Mouse (Mus musculus): ENCODE data around the gene Yeats4. TPM values are rescaled to one million over a fixed set of nuclear protein-coding genes. Genes with fewer than 3 reads are reported as not detected.
"Not testable (repeated sequence)": the region's sequence is repeated elsewhere in the genome, so short reads cannot be mapped to it uniquely, and the experiment has no call there.

Gene Yeats4
- 44.3 and 44.6 TPM in 2 replicates for total RNA-seq (2021)
- long read RNA-seq, experiment 1, transcript Yeats4-201 (7 exons, 1,327 nt), result major isoform, 51 of 52 reads
- long read RNA-seq, experiment 1, partial matches to known transcripts, result 0 of 52 reads
- long read RNA-seq, experiment 1, other reads (novel, unspliced or antisense), result 0 of 52 reads
- long read RNA-seq, experiment 2, transcript Yeats4-201 (7 exons, 1,327 nt), result major isoform, 17 of 21 reads
- long read RNA-seq, experiment 2, partial matches to known transcripts, result 2 of 21 reads
- long read RNA-seq, experiment 2, other reads (novel, unspliced or antisense), result 2 of 21 reads

DNA sequence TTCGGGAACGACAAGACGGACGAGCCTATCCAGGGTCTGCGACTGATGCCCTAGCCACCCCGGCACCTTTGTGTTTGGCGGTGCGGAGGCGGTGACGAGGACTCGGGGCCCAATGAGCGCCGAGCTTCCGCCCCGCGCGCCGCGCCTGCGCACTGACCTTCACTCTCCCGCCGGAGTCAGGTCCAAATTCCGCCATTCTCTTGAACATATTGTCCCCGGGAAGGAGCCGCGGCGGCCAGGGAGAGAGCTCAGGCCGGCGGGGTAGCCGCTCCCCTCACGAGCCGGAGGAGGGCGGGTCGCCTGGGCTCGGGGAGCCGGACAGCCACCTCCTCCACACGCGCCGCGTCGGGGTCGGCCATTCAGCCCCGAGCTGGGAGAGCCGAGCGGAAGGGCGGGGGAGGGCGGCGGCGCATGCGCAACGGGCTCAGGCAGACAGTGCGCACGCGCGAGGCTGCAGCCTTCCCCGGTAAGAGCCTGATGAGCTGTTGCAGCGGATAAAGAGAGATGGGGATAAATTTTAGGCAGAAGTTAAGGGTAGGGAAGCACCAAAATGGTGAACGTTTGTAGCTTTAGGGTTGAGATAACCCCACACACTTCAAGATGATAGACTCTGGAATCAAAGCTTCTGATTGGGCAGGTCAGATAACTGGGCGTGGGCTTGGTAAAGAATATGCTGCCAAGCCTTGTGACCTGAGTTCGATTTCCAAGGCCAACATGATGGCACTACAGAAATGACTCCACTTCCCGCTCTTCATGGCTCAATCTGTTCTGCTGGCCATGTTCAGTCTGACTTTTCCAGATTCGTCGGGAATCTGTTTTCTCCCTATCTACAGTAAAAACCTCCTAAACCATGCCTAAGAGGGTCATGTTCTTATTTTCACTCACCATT lies at the start of gene Yeats4:
Gene Yeats4 (minus strand): TSS at position 406 of the 889 bp plus-strand sequence.
- peak; percentile 96 for DNase-seq

DNA sequence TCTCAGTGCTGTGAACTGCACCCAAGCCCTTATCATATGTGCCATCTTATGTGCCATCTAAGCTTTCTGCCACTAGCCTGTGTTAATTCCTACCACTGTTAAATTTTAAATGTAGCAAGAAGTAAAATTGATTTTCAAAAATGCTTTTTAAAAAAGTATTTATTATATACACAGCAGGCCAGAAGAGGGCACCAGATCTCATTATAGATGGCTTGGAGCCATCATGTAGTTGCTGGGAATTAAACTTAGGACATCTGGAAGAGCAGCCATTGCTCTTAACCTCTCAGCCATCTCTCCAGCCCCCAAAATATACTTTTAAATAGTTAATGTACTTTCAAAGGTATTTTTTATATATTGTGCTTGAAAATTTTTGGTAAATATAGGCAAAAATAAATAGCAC lies 47.7 kb upstream of the Yeats4 start:
- no peak for DNase-seq

- DNase-seq, result no peak
Measured at GRCm38 (mm10) chr10:117259870-117260269, 35.6 kb upstream of the Yeats4 start.

- no peak for DNase-seq
Measured at GRCm38 (mm10) chr10:117238603-117239002, 14.3 kb upstream of the Yeats4 start, which contains the start of gene 9530003J23Rik. 9530003J23Rik (minus strand) TSS chr10:117238703.

- DNase-seq, result no peak
Measured at GRCm38 (mm10) chr10:117235866-117236265, 11.6 kb upstream of the Yeats4 start.

GRCm38 (mm10) chr10:117234825-117235224 lies 10.5 kb upstream of the Yeats4 start:
- DNase-seq, result peak; percentile 51

GRCm38 (mm10) chr10:117229826-117230225 lies 5.5 kb upstream of the Yeats4 start:
- no peak for DNase-seq

DNA sequence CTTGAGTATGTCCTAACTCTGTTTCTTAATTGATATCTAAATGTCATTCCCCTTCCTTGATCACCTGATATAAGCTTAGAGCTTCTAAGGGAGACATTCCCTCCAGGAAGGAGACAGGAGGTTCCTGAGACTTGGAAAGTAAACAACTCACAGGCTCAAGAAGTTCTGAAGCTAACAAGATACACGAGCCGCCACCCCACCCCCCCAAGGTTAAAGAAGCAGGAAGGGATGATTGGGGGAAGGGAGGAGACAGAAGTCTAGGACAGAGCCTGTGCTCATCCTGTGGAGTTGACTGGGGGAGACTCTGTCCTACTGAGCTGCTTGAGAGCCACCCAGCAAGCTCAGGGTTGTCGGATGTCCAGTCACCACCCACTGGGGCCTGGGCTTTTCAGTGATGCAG lies 1.7 kb upstream of the Yeats4 start:
- no peak for DNase-seq

DNA sequence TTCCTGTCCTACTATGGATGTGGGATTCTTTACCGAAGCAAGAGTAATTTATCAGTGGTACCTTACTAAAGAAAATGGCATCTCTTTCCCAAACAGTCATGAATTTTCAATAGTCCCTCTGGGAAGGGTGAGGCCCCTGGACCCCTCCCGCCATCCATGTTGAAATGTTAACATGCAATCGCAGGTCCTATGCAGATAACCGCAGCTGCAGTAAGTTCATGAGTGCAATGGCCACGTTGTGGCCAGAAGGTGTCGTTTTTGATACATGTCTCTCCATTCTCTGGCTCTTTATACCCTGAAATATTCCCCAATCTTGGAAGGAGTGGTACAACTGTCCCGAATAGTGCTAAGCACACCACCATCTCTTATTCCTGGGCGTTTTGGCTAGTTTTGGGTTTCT lies 787 bp upstream of the Yeats4 start:
- DNase-seq, result no peak

DNA sequence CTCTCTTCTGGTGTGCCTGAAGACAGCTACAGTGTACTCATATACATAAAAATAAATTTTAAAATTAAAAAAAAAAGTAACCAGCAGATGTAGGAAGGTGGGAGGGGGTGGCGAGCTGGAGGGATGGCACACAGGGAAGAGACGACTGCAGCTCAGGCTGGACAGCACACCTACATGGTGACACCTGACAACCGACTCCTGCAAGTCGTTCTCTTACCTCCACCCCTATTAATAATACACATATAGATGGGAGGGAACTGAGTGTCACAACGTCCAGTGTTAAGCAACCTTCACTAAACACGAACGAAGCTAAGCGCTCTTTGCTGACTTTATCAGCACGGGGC lies 577 bp downstream of the Yeats4 start:
- no peak for DNase-seq

GRCm38 (mm10) chr10:117222821-117223220 lies 1.5 kb downstream of the Yeats4 start:
- DNase-seq, result no peak

GRCm38 (mm10) chr10:117218351-117218750 lies 6.0 kb downstream of the Yeats4 start:
- DNase-seq, result no peak

GRCm38 (mm10) chr10:117217246-117217840 lies 7.0 kb downstream of the Yeats4 start:
- peak; percentile 71 for DNase-seq

DNA sequence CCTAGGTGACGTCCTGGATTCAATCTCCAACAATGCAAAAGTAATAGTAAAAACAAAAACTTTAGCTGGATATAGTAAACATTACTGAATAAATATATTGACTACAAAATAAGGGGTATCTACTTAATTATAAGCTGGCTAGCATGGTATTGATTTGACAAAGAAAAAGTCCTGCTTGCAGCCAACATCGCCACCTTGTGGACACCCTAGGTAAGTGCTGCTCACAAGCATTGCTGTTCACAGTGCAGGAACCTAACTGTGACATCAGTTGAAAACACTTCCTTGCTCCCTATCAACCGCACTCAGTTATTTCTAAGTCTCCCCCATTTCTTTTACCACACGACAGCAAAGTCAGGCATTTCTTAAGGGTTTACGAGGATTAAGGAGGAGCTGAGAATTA lies 7.5 kb downstream of the Yeats4 start:
- peak; percentile 69 for DNase-seq

GRCm38 (mm10) chr10:117216132-117216495 lies 8.2 kb downstream of the Yeats4 start:
- DNase-seq, result no peak

DNA sequence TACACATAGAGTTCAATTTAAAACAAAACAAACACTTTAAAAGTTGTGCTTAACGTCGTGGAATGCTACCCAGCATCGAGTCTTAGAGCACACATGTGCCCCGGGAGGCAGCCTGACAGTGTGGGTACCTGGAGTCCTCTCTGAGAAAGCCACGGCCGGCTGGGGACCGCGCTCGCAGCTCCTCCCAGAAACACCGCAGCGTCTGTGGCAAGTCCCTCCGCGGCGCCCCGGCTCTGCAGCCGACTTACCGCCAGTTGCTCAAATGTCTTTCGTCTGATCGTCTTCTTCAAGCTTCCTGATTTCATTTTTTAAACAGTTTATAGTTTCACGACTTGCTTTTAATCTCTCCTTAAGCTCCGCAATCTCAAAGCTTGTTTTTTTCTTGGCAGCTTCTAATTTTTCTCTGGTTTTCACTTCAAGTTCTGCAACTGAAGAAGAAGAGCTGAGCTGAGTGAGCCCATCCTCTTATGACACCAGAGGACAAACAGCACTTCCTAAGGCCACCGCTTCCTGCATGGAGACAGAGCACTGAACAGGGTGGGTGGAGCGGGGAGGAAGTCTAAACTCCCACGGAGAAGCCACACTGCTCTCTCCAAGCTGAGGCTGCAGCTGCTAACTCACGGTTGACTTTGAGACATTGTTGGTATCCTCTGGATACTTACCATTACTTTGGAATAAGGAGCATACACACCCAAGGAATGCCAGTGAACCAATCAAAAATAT lies 8.7 kb downstream of the Yeats4 start:
- no peak for DNase-seq

DNA sequence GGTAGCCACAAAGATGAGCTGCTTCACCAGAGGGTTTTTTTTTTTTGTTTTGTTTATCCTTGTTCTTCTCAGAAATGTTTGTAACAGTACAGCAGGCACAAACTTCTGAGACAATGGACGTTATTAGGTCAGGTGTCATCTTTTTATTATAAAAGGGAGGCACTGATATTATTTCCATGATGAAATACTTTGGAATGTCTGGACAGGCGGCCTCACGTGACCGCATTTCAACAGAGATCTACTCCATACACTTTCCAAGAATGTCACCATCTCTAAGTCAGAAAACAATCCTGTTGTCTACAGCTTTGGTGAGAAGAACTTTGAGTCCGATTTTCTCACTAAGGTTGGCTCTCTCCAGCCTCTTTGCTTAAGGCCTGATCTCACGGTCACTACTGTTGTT lies 13.3 kb downstream of the Yeats4 start:
- no peak for DNase-seq

DNA sequence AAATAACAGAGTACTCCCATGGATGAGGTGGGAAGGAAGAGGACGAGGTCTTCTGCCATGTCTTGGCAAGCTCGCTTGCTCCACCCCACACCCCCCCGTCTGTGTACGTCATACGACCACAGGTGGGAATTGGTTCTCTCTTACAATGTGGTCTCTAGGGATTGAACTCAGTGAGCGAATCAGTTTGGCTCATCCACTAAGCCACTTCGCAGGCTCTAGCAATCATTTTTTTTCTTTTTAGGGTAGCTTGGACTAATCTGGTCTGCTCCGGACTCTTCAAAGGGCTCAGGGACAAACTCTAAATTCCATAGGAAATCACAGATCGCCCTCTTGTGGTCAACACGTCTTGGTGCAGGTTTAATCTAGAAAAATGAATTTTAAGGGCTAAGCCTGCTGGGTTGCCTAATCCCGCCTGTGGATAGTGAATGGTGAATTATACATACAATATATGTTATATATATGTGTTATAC lies 14.8 kb downstream of the Yeats4 start:
- peak; percentile 69 for DNase-seq

GRCm38 (mm10) chr10:117208787-117209186 lies 15.5 kb downstream of the Yeats4 start:
- DNase-seq, result not testable (repeated sequence)

DNA sequence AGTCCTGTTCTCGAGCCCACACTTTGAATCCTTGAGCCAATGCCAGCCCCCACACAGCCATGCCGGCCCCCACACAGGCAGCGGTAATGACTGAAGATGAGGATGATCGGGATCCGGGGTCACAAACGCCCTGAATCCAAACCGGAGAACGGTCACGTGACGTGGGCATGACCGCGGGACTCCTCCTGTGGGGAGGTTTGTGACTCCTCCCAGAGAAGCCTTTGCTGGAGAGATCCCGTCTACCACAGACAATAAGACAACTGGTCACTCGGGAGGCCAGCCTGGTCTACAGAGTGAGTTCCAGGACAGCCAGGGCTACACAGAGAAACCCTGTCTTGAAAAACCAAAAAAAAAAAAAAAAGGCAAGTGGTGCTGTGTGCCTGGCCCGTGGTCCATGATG lies 16.1 kb downstream of the Yeats4 start:
- no peak for DNase-seq

DNA sequence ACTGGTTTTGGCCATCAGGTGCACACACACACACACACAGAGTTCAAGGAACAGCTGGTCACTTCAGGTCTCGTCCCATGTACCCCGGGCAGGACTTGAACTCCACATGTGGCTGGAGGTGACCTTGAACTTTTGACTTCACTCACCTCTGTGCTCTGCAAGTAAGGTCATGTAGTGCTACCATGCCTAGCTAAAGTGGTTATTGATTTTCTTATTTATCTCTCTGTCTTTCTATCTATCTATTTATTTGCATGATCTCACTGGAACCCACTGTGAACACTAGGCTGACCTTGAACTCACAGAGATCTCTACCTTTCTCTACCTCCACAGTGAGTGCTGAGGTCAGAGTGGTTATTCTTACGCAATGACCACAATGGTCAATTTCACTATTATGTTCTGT lies 18.2 kb downstream of the Yeats4 start:
- no peak for DNase-seq

DNA sequence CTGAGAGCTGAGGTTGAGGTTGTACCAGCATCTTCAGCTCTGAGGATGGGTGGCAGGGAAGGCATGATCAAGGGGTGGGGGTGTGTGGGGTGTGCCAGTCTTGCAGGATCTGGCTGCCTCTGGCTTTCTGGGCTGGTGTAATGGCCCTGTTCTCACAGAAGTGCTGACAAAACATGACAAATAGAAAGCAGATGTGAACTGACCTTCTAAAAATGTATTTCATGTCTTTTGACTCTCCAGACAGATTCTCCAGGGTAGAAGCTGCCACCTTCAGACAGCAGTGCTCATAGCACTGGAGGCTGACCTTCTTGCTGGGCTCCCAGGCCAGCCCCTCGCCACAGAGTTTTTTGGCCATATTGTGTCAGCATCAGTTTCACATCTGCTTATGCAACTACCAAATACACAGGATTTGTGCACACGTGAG lies 20.7 kb downstream of the Yeats4 start:
- peak; percentile 41 for DNase-seq
